Mouse (Mus musculus) MEL (cell line): ENCODE results near the gene Coro2b. TPM values are rescaled to one million over a fixed set of nuclear protein-coding genes. Genes with fewer than 3 reads are reported as not detected.

Source experiments
- DNase-seq: peaks from one replicate; pipeline ENCODE4 v3.0.0; 2011; ENCODE audit warnings: low read depth, low spot score
- H3K27ac ChIP-seq: 2 replicates; pipeline ENCODE4 v1.5.1; 2012; ENCODE audit warnings: low read depth, mild to moderate bottlenecking, control low read depth, low read length, moderate library complexity; ENCODE audit not compliant: control insufficient read depth
- H3K27me3 ChIP-seq, 2 experiments: fragments of 150-350 bp in 1 of 2; sonication (generic) in 1 of 2; 2 replicates each; pipeline ENCODE4 v1.6.1; 2012; ENCODE audit warnings: low read length in 2 of 2, mild to moderate bottlenecking in 2 of 2, improper control_type of control experiment in 1 of 2, moderate library complexity in 1 of 2; ENCODE audit not compliant: insufficient read depth in 2 of 2, control insufficient read depth in 1 of 2
- H3K36me3 ChIP-seq, 2 experiments: 2 replicates each; pipeline ENCODE4 v1.6.1; 2012 to 2014; ENCODE audit warnings: low read length in 2 of 2, improper control_type of control experiment in 1 of 2, inconsistent platforms in 1 of 2, mild to moderate bottlenecking in 1 of 2; ENCODE audit not compliant: insufficient read depth in 2 of 2, control insufficient read depth in 1 of 2
- H3K4me1 ChIP-seq, 2 experiments: fragments of 150-350 bp in 1 of 2; sonication (generic) in 1 of 2; 2 replicates each; pipeline ENCODE4 v1.6.1; 2012; ENCODE audit warnings: low read length in 2 of 2, improper control_type of control experiment in 1 of 2, mild to moderate bottlenecking in 1 of 2; ENCODE audit not compliant: insufficient read depth in 2 of 2, control insufficient read depth in 1 of 2
- H3K4me3 ChIP-seq, 2 experiments: fragments of 150-350 bp in 1 of 2; sonication (generic) in 1 of 2; 2 replicates each; pipeline ENCODE4 v1.5.1; 2012; ENCODE audit warnings: low read depth in 2 of 2, low read length in 2 of 2, mild to moderate bottlenecking in 2 of 2, moderate library complexity in 2 of 2, control low read depth in 1 of 2, improper control_type of control experiment in 1 of 2; ENCODE audit not compliant: control insufficient read depth in 1 of 2, insufficient read depth in 1 of 2
- H3K79me2 ChIP-seq: 2 replicates; pipeline ENCODE4 v1.6.1; 2012; ENCODE audit warnings: mild to moderate bottlenecking, low read length, moderate library complexity; ENCODE audit not compliant: control insufficient read depth, poor library complexity, insufficient read depth
- H3K9ac ChIP-seq: 2 replicates; pipeline ENCODE4 v1.6.1; 2012; ENCODE audit warnings: low read depth, mild to moderate bottlenecking, control low read depth, low read length, moderate library complexity; ENCODE audit not compliant: control insufficient read depth, poor library complexity, severe bottlenecking
- H3K9me3 ChIP-seq: fragments of 150-350 bp; sonication (generic); replicated peaks from 2 replicates; pipeline ENCODE4 v1.6.1; 2012; ENCODE audit warnings: mild to moderate bottlenecking, low read length, improper control_type of control experiment, moderate library complexity; ENCODE audit not compliant: insufficient read depth
- BHLHE40 ChIP-seq: IDR thresholded peaks from 2 replicates; pipeline ENCODE4 v1.6.1; 2012; ENCODE audit warnings: low read depth, mild to moderate bottlenecking, inconsistent platforms, low read length, improper control_type of control experiment, borderline replicate concordance
- CTCF ChIP-seq, 3 experiments: IDR thresholded peaks in 2 of 3; conservative IDR thresholded peaks in 1 of 3; 2 replicates each; pipeline ENCODE4 v1.5.1; 2011 to 2012; ENCODE audit warnings: low read length in 3 of 3, low read depth in 2 of 3, mild to moderate bottlenecking in 2 of 3, improper control_type of control experiment in 1 of 3, inconsistent platforms in 1 of 3, mixed read lengths in 1 of 3, moderate library complexity in 1 of 3; ENCODE audit not compliant: control insufficient read depth in 1 of 3, insufficient read depth in 1 of 3, poor library complexity in 1 of 3, severe bottlenecking in 1 of 3
- ELF1 ChIP-seq: IDR thresholded peaks from 2 replicates; pipeline ENCODE4 v1.6.1; 2014; ENCODE audit warnings: low read depth, mild to moderate bottlenecking, inconsistent platforms, low read length, improper control_type of control experiment, moderate library complexity
- GABPA ChIP-seq: IDR thresholded peaks from 2 replicates; pipeline ENCODE4 v1.6.1; 2012; ENCODE audit warnings: low read depth, mild to moderate bottlenecking, inconsistent platforms, low read length, improper control_type of control experiment, moderate library complexity
- GATA1 ChIP-seq: IDR thresholded peaks from 2 replicates; pipeline ENCODE4 v1.6.1; 2011; ENCODE audit warnings: low read depth, low read length, improper control_type of control experiment
- HCFC1 ChIP-seq: IDR thresholded peaks from 2 replicates; pipeline ENCODE4 v1.6.1; 2012; ENCODE audit warnings: low read depth, mild to moderate bottlenecking, inconsistent platforms, low read length, improper control_type of control experiment, moderate library complexity
- MAX ChIP-seq: IDR thresholded peaks from 2 replicates; pipeline ENCODE4 v1.6.1; 2011; ENCODE audit warnings: low read length, improper control_type of control experiment
- MAZ ChIP-seq: IDR thresholded peaks from 2 replicates; pipeline ENCODE4 v1.6.1; 2012; ENCODE audit warnings: low read depth, mild to moderate bottlenecking, inconsistent platforms, low read length, improper control_type of control experiment
- MEF2A ChIP-seq: IDR thresholded peaks from 2 replicates; pipeline ENCODE4 v1.6.1; 2014; ENCODE audit warnings: low read depth, mild to moderate bottlenecking, inconsistent platforms, low read length, improper control_type of control experiment; ENCODE audit not compliant: poor library complexity, insufficient replicate concordance, severe bottlenecking; ENCODE audit errors: extremely low read depth
- MYC ChIP-seq: IDR thresholded peaks from 2 replicates; pipeline ENCODE4 v1.6.1; 2011; ENCODE audit warnings: low read depth, mild to moderate bottlenecking, low read length, improper control_type of control experiment, moderate library complexity
- NELFE ChIP-seq: IDR thresholded peaks from 2 replicates; pipeline ENCODE4 v1.6.1; 2011; ENCODE audit warnings: low read depth, low read length, improper control_type of control experiment
- POLR2AphosphoS2 ChIP-seq: IDR thresholded peaks from 2 replicates; pipeline ENCODE4 v1.6.1; 2011; ENCODE audit warnings: low read length, improper control_type of control experiment
- POLR2AphosphoS5 ChIP-seq: IDR thresholded peaks from 2 replicates; pipeline ENCODE4 v1.6.1; 2012; ENCODE audit warnings: low read depth, borderline replicate concordance, mild to moderate bottlenecking, inconsistent platforms, low read length, moderate library complexity, mixed read lengths
- RAD21 ChIP-seq: IDR thresholded peaks from 2 replicates; pipeline ENCODE4 v1.6.1; 2011; ENCODE audit warnings: mild to moderate bottlenecking, low read depth, low read length, improper control_type of control experiment
- SIN3A ChIP-seq: IDR thresholded peaks from 2 replicates; pipeline ENCODE4 v1.6.1; 2012; ENCODE audit warnings: low read length, improper control_type of control experiment, inconsistent platforms
- TBP ChIP-seq: IDR thresholded peaks from 2 replicates; pipeline ENCODE4 v1.8.0; 2011; ENCODE audit warnings: low read depth, low read length, improper control_type of control experiment
- ZKSCAN1 ChIP-seq: IDR thresholded peaks from 2 replicates; pipeline ENCODE4 v1.6.1; 2012; ENCODE audit warnings: low read depth, mild to moderate bottlenecking, inconsistent platforms, low read length, improper control_type of control experiment, moderate library complexity
- ZMIZ1 ChIP-seq: IDR thresholded peaks from 2 replicates; pipeline ENCODE4 v1.6.1; 2012; ENCODE audit warnings: low read depth, mild to moderate bottlenecking, inconsistent platforms, low read length, improper control_type of control experiment, moderate library complexity
- ZNF384 ChIP-seq: IDR thresholded peaks from 2 replicates; pipeline ENCODE4 v1.6.1; 2012; ENCODE audit warnings: low read depth, mild to moderate bottlenecking, inconsistent platforms, low read length, improper control_type of control experiment
- polyA plus RNA-seq, 2 experiments: library from polyadenylated mRNA; stranded (reverse) in 1 of 2; unstranded in 1 of 2; fragments of >175 nt in 1 of 2; fragments of >200 nt in 1 of 2; gene quantifications; 2 replicates each; pipeline versions ENCODE4 v1.2.1 to v1.2.4; 2012; ENCODE audit warnings: low replicate concordance in 2 of 2, low read depth in 1 of 2; ENCODE audit not compliant: insufficient read length in 2 of 2, insufficient read depth in 1 of 2, missing spikeins in 1 of 2
- total RNA-seq: library from RNA; depleted of rRNA; stranded (reverse); fragments of 300-350 nt; gene quantifications from 2 replicates; pipeline ENCODE4 v1.2.3, GENCODE M21; 2012

Gene Coro2b
- total and polyA plus RNA-seq, 3 experiments = not detected

GRCm38 (mm10) chr9:62541182-62541581, 4.3 kb upstream of the Coro2b start:
- H3K4me1 ChIP-seq = no peaks in the 10 kb centered on the region
- H3K79me2 ChIP-seq = no peaks in the 10 kb centered on the region
- no peak for DNase-seq
- no peak overlapping the region for H3K27ac ChIP-seq
- no peak for TF ChIP-seq CTCF (IDR thresholded peaks at IDR 0.05 in 2 of 3, conservative IDR thresholded peaks at IDR 0.05 in 1 of 3; ENCODE audit: control insufficient read depth in 1 of 3, insufficient read depth in 1 of 3, low read depth in 2 of 3, low read length in 3 of 3, poor library complexity in 1 of 3, severe bottlenecking in 1 of 3)
- TF ChIP-seq MAX = no peak
- TF ChIP-seq POLR2AphosphoS2 = no peak
- TF ChIP-seq SIN3A = no peak
- no peak for TF ChIP-seq BHLHE40
- no peak for TF ChIP-seq MYC
- no peak for TF ChIP-seq POLR2AphosphoS5
- no peak for TF ChIP-seq NELFE
- no peaks in the 10 kb centered on the region for H3K36me3 ChIP-seq
- no peaks in the 10 kb centered on the region for H3K9me3 ChIP-seq
- H3K27me3 ChIP-seq = peaks cover 0 to 7% of the 10 kb centered on the region in 2 experiments; a peak in 3 of 4 replicates
- H3K4me3 ChIP-seq = no peak overlapping the region
- no peak overlapping the region for H3K9ac ChIP-seq

DNA sequence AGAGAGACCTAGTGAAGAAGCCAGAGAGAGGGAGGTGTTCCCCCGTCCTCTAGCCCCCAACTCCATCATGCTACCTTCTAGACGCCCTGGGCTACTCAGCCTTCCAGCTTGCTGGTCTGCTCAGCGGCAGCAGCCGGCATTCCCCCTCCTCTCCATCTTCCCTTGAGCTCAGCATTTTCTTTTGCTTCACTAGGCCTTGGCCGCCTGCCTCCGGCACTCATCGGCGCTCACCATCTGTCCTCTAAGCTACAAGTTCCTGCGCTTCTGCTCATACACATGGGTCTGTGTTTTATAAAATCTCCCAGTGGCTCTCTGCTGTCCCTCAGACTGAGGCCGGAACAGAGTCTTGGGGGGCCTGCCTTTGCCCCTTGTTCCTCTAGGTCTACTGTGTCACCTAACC, 3.9 kb upstream of the Coro2b start:
- Histone ChIP-seq H3K9ac (no peak overlapping the region), H3K79me2 (no peaks in the 10 kb centered on the region), H3K27ac (no peak overlapping the region), H3K9me3 (no peaks in the 10 kb centered on the region), H3K4me1 (no peaks in the 10 kb centered on the region), H3K4me3 (no peak overlapping the region), H3K27me3 (peaks cover 0 to 7% of the 10 kb centered on the region in 2 experiments; a peak in 3 of 4 replicates), H3K36me3 (no peaks in the 10 kb centered on the region)
- DNase-seq = no peak
- no peak for TF ChIP-seq GATA1
- TF ChIP-seq TBP = no peak
- no peak for TF ChIP-seq ZNF384
- TF ChIP-seq ZKSCAN1 = no peak
- no peak for TF ChIP-seq RAD21
- no peak for TF ChIP-seq POLR2AphosphoS5

DNA sequence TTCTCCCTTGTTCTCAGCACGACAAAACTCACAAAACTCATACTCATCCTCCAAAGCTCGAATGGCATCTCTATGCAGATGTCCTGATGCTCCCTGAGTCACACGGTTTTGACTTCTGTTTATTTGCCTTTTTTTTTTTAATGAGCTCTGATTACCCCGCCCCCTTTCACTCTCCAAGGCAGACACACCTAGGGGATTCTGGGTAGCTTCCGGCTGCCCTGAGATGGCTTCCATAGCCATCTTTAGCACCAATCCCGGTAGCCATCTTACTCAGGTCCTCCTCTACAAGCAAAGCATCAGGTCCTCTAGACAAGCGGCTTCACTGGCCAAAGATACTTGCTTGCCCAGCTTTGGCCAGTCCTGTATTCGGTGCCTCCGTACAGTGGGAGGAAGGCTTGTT, 3.3 kb upstream of the Coro2b start:
- Histone ChIP-seq H3K4me3 (no peak overlapping the region), H3K27me3 (peaks cover 0 to 7% of the 10 kb centered on the region in 2 experiments; a peak in 3 of 4 replicates), H3K9ac (no peak overlapping the region), H3K36me3 (no peaks in the 10 kb centered on the region), H3K79me2 (no peaks in the 10 kb centered on the region), H3K4me1 (no peaks in the 10 kb centered on the region), H3K27ac (no peak overlapping the region), H3K9me3 (no peaks in the 10 kb centered on the region)
- TF ChIP-seq NELFE (no peak), POLR2AphosphoS2 (no peak), MAZ (no peak), BHLHE40 (no peak), ELF1 (no peak), ZMIZ1 (no peak), GABPA (no peak), HCFC1 (no peak), MYC (no peak), MEF2A (no peak)
- DNase-seq = no peak
